Mouse (Mus musculus) ZHBTc4 (cell line): ENCODE results near the gene Olfr1457.

Source experiments
- DNase-seq: peaks from one replicate; pipeline ENCODE4 v3.0.0-alpha.2; 2011; ENCODE audit warnings: low read depth, low spot score

Olfr1457 gene

GRCm38 (mm10) chr19:13097791-13098190 is at the start of gene Olfr1457:
TSS of gene Olfr1457 (minus strand) at chr19:13097891.
- DNase-seq: no peak

DNA sequence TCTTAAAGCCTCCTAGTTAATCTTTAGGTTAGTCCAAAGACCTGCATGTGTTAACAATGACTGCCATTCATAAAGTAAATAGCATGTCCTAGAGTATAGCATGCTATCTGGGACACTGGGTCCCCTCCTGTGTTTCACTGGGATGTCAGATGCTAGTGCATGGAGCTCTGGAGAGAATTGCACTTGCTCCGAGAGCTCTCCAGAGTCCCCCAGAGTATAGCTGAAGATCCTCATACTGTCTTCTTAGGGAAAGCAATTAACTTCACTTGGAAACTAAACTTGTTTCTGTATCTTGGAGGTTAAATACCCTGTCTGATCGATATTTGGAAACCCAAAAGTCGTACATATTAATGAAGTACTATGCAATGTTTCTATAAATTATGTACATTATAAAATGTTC is 9.0 kb upstream of the Olfr1457 start, which contains the start of gene Olfr1458:
Gene Olfr1458, minus strand, starts transcription at position 101 of the 400 bp plus-strand sequence.
- DNase-seq: no peak

- no peak for DNase-seq
Measured at GRCm38 (mm10) chr19:13093908-13094307, 3.8 kb downstream of the Olfr1457 start.

GRCm38 (mm10) chr19:13060310-13060709 is 37.4 kb downstream of the Olfr1457 start, which contains the start of gene Olfr1454:
TSS of gene Olfr1454 (plus strand) at chr19:13060610.
- no peak for DNase-seq
